Mouse (Mus musculus) ES-Bruce4 (cell line): ENCODE measurements around the gene Olfr165. TPM values are rescaled to one million over a fixed set of nuclear protein-coding genes. Genes with fewer than 3 reads are reported as not detected.
"Not testable (repeated sequence)": the region's sequence is repeated elsewhere in the genome, so short reads cannot be mapped to it uniquely, and the experiment has no call there.

Experiments used
- H3K27ac ChIP-seq: 2 replicates; pipeline ENCODE4 v1.5.1; 2012; ENCODE audit warnings: low read length, inconsistent platforms; ENCODE audit not compliant: insufficient read depth
- H3K27me3 ChIP-seq: 2 replicates; pipeline ENCODE4 v1.6.1; 2012; ENCODE audit warnings: mild to moderate bottlenecking, low read length, inconsistent platforms; ENCODE audit not compliant: control insufficient read depth, poor library complexity, insufficient read depth, severe bottlenecking
- H3K36me3 ChIP-seq: 2 replicates; pipeline ENCODE4 v1.6.1; 2012; ENCODE audit warnings: inconsistent platforms, mild to moderate bottlenecking, low read length, moderate library complexity; ENCODE audit not compliant: control insufficient read depth, poor library complexity, insufficient read depth, severe bottlenecking
- H3K4me1 ChIP-seq: one replicate; pipeline ENCODE4 v1.8.1; 2011; ENCODE audit warnings: low read length; ENCODE audit not compliant: control insufficient read depth, insufficient read depth
- H3K4me3 ChIP-seq: 2 replicates; pipeline ENCODE4 v1.5.1; 2011; ENCODE audit warnings: low read depth, mild to moderate bottlenecking, low read length
- H3K9ac ChIP-seq: 2 replicates; pipeline ENCODE4 v1.6.1; 2012; ENCODE audit warnings: low read depth, mild to moderate bottlenecking, inconsistent platforms; ENCODE audit not compliant: poor library complexity, severe bottlenecking
- H3K9me3 ChIP-seq: replicated peaks from 2 replicates; pipeline ENCODE4 v1.6.1; 2012; ENCODE audit warnings: mild to moderate bottlenecking, low read length, inconsistent platforms; ENCODE audit not compliant: control insufficient read depth, poor library complexity, insufficient read depth, severe bottlenecking
- CTCF ChIP-seq: IDR thresholded peaks from one replicate; pipeline ENCODE4 v1.8.1; 2011; ENCODE audit warnings: low read depth, low read length
- EP300 ChIP-seq: IDR thresholded peaks from 2 replicates; pipeline ENCODE4 v1.6.1; 2011; ENCODE audit warnings: low read depth, low read length; ENCODE audit not compliant: insufficient read depth
- POLR2A ChIP-seq: IDR thresholded peaks from one replicate; pipeline ENCODE4 v1.8.1; 2011; ENCODE audit warnings: low read length; ENCODE audit not compliant: insufficient read depth
- polyA plus RNA-seq: library from polyadenylated mRNA; stranded (reverse); fragments of >200 nt; gene quantifications from 2 replicates; pipeline ENCODE4 v1.2.4, GENCODE M21; 2011; ENCODE audit warnings: low read depth; ENCODE audit not compliant: missing spikeins, insufficient read depth, insufficient read length

Gene Olfr165
- not detected in 2 replicates for polyA plus RNA-seq

DNA sequence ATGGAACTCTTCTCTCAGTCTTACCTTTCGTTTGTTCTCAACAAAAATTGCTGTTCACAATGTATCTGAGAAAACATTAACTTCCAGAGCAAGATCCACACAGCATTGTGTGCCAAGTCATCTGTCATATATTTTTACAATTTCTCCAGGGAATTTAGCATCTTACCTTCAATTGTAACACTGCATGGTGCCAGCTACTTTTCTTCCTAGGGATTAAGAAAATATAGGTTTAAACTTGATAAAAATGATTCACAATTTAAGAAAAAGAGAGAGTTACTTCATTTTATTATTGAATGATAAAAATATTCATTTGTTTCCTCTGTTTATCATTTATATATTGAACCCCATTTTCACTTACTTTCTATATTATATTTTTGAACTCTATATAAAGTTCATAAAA is at the start of gene Olfr165:
Gene Olfr165 (minus strand): TSS at position 101 of the 400 bp plus-strand sequence.
- Histone ChIP-seq H3K27ac (no peak within 1 kb of the TSS), H3K27me3 (no peaks in the 10 kb centered on the region), H3K4me3 (no peak within 1 kb of the TSS), H3K9me3 (no peaks in the 10 kb centered on the region), H3K36me3 (no peaks in the 10 kb centered on the region), H3K4me1 (no peaks in the 10 kb centered on the region), H3K9ac (no peak within 1 kb of the TSS)
- TF ChIP-seq POLR2A (no peak), CTCF (no peak), EP300 (no peak)

- H3K36me3 ChIP-seq, result no peaks in the 10 kb centered on the region
- H3K9ac ChIP-seq, result no peak overlapping the region
- no peak overlapping the region for H3K27ac ChIP-seq
- peaks cover 3% of the 10 kb centered on the region for H3K9me3 ChIP-seq
- H3K4me1 ChIP-seq, result no peaks in the 10 kb centered on the region
- TF ChIP-seq POLR2A, result no peak
- no peak for TF ChIP-seq CTCF
- no peak for TF ChIP-seq EP300
- H3K27me3 ChIP-seq, result no peaks in the 10 kb centered on the region
- H3K4me3 ChIP-seq, result no peak overlapping the region
These were observed 41.4 kb upstream of the Olfr165 start for GRCm38 (mm10) chr16:19464365-19464764.

- not testable (repeated sequence) for H3K9ac ChIP-seq, H3K4me3 ChIP-seq, H3K36me3 ChIP-seq, H3K27me3 ChIP-seq, H3K4me1 ChIP-seq, H3K27ac ChIP-seq
- peaks cover 15% of the 10 kb centered on the region for H3K9me3 ChIP-seq
These were observed 35.8 kb upstream of the Olfr165 start for GRCm38 (mm10) chr16:19458741-19459140.

DNA sequence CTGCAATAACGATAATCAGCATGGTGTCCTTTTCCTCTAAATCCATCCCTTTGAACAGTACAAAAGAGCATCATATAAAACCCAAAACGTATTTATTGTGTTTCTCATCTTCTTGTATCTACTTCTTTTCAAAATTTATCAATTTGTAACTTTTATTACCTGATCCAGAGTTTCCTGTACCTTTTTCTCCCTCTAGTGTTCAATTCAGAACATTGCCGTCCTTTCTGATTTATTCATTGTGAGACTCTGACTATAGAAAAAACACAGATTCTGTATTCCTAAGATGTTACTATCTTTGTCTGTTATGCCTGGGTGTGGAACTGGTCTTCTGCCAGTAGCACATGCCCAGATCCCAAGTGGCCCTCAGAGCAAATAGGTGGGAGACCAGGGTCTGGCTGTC is 35.0 kb downstream of the Olfr165 start:
- Histone ChIP-seq H3K4me1 (no peaks in the 10 kb centered on the region), H3K27ac (no peak overlapping the region)
- no peak for TF ChIP-seq POLR2A
- TF ChIP-seq CTCF, result no peak
- no peak for TF ChIP-seq EP300

More for the DNA sequence above, 35.0 kb downstream of the Olfr165 start:
- no peak overlapping the region for H3K9ac ChIP-seq
- no peaks in the 10 kb centered on the region for H3K36me3 ChIP-seq
- no peaks in the 10 kb centered on the region for H3K9me3 ChIP-seq
- H3K27me3 ChIP-seq, result no peaks in the 10 kb centered on the region
- H3K4me3 ChIP-seq, result no peak overlapping the region

Other genes starting within 250 kb of the Olfr165 start
- gene Olfr164, start 109.1 kb downstream of the Olfr165 start, polyA plus RNA-seq, result not detected in 2 replicates
- not detected in 2 replicates for gene Olfr166, start 60.6 kb upstream of the Olfr165 start, polyA plus RNA-seq
- gene Olfr167, start 99.1 kb upstream of the Olfr165 start, polyA plus RNA-seq, result not detected in 2 replicates
- not detected in 2 replicates for gene Olfr168, start 112.4 kb upstream of the Olfr165 start, polyA plus RNA-seq
- gene Olfr169, start 148.7 kb upstream of the Olfr165 start, polyA plus RNA-seq, result not detected in 2 replicates
- gene Olfr170, start 188.7 kb upstream of the Olfr165 start, polyA plus RNA-seq, result not detected in 2 replicates
- not detected in 2 replicates for gene Olfr171, start 206.8 kb upstream of the Olfr165 start, polyA plus RNA-seq